Mouse (Mus musculus): Measurements from ENCODE around the gene Ugt1a10. TPM values are rescaled to one million over a fixed set of nuclear protein-coding genes. Genes with fewer than 3 reads are reported as not detected.
A peak's percentile ranks its signal among the peaks of the same experiment; 100 is the strongest.

Gene Ugt1a10
- polyA plus RNA-seq, 1 experiment from 2014 or later, result not detected

- ATAC-seq (ENCODE audit: low FRiP score, low read depth), result no peak
- Histone ChIP-seq H3K4me2 (replicated peaks) (no peak overlapping the region), H3K27ac (replicated peaks) (no peak overlapping the region), H3K9ac (replicated peaks) (no peak overlapping the region), H3K36me3 (no peaks in the 10 kb centered on the region), H3K9me3 (peaks cover 100% of the 10 kb centered on the region), H3K4me3 (no peak overlapping the region), H3K4me1 (no peaks in the 10 kb centered on the region), H3K27me3 (no peaks in the 10 kb centered on the region)
- WGBS, result 77% methylated on average over 6 of the region's 6 CpGs
Measured at GRCm38 (mm10) chr1:88230981-88231802, 176.0 kb downstream of the Ugt1a10 start.

- H3K9ac ChIP-seq (replicated peaks), result no peak overlapping the region
- H3K27me3 ChIP-seq, result no peaks in the 10 kb centered on the region
- ATAC-seq (ENCODE audit: low FRiP score, low read depth), result no peak
- H3K27ac ChIP-seq (replicated peaks), result no peak overlapping the region
- no peak overlapping the region for H3K4me2 ChIP-seq (replicated peaks)
- no peaks in the 10 kb centered on the region for H3K36me3 ChIP-seq
- no peak overlapping the region for H3K4me3 ChIP-seq
- no peaks in the 10 kb centered on the region for H3K4me1 ChIP-seq
- peaks cover 97% of the 10 kb centered on the region for H3K9me3 ChIP-seq
- 66% methylated on average over 7 of the region's 7 CpGs for WGBS
Measured at GRCm38 (mm10) chr1:88231803-88232499, 176.8 kb downstream of the Ugt1a10 start.

- Histone ChIP-seq H3K36me3 (no peaks in the 10 kb centered on the region), H3K4me3 (no peak overlapping the region), H3K9me3 (peaks cover 97% of the 10 kb centered on the region), H3K9ac (replicated peaks) (no peak overlapping the region), H3K27ac (replicated peaks) (no peak overlapping the region), H3K27me3 (no peaks in the 10 kb centered on the region), H3K4me1 (no peaks in the 10 kb centered on the region), H3K4me2 (replicated peaks) (no peak overlapping the region)
- no peak for ATAC-seq (ENCODE audit: low FRiP score, low read depth)
- 57% methylated on average over 3 of the region's 3 CpGs for WGBS
Measured at GRCm38 (mm10) chr1:88232664-88233380, 177.6 kb downstream of the Ugt1a10 start.

- H3K9me3 ChIP-seq, result peaks cover 97% of the 10 kb centered on the region
- H3K9ac ChIP-seq (replicated peaks), result no peak overlapping the region
- no peaks in the 10 kb centered on the region for H3K36me3 ChIP-seq
- H3K4me3 ChIP-seq, result no peak overlapping the region
- H3K4me1 ChIP-seq, result no peaks in the 10 kb centered on the region
- H3K27ac ChIP-seq (replicated peaks), result no peak overlapping the region
- no peak for ATAC-seq (ENCODE audit: low FRiP score, low read depth)
- WGBS, result 69% methylated on average over 14 of the region's 14 CpGs
- no peaks in the 10 kb centered on the region for H3K27me3 ChIP-seq
- H3K4me2 ChIP-seq (replicated peaks), result no peak overlapping the region
Measured at GRCm38 (mm10) chr1:88233421-88234247, 178.4 kb downstream of the Ugt1a10 start.

- no peaks in the 10 kb centered on the region for H3K4me1 ChIP-seq
- no peak overlapping the region for H3K9ac ChIP-seq (replicated peaks)
- no peak overlapping the region for H3K4me3 ChIP-seq
- no peak overlapping the region for H3K27ac ChIP-seq (replicated peaks)
- no peaks in the 10 kb centered on the region for H3K36me3 ChIP-seq
- 63% methylated on average over 4 of the region's 4 CpGs for WGBS
- no peaks in the 10 kb centered on the region for H3K27me3 ChIP-seq
- no peak overlapping the region for H3K4me2 ChIP-seq (replicated peaks)
- H3K9me3 ChIP-seq, result peaks cover 97% of the 10 kb centered on the region
- ATAC-seq (ENCODE audit: low FRiP score, low read depth), result no peak
Measured at GRCm38 (mm10) chr1:88234248-88234610, 179.0 kb downstream of the Ugt1a10 start.

GRCm38 (mm10) chr1:88234646-88235045 is 179.5 kb downstream of the Ugt1a10 start:
- H3K36me3 ChIP-seq, result no peaks in the 10 kb centered on the region
- no peaks in the 10 kb centered on the region for H3K27me3 ChIP-seq
- no peaks in the 10 kb centered on the region for H3K4me1 ChIP-seq
- no peak overlapping the region for H3K4me2 ChIP-seq (replicated peaks)
- 43% methylated on average over 5 of the region's 5 CpGs for WGBS
- H3K9ac ChIP-seq (replicated peaks), result no peak overlapping the region
- no peak overlapping the region for H3K4me3 ChIP-seq
- H3K9me3 ChIP-seq, result peaks cover 97% of the 10 kb centered on the region
- no peak for ATAC-seq (ENCODE audit: low FRiP score, low read depth)
- H3K27ac ChIP-seq (replicated peaks), result no peak overlapping the region

- WGBS, result 63% methylated on average over 11 of the region's 11 CpGs
- no peak overlapping the region for H3K9ac ChIP-seq (replicated peaks)
- no peaks in the 10 kb centered on the region for H3K27me3 ChIP-seq
- H3K4me2 ChIP-seq (replicated peaks), result no peak overlapping the region
- ATAC-seq (ENCODE audit: low FRiP score, low read depth), result peak; percentile 6
- H3K4me1 ChIP-seq, result no peaks in the 10 kb centered on the region
- no peak overlapping the region for H3K27ac ChIP-seq (replicated peaks)
- peaks cover 97% of the 10 kb centered on the region for H3K9me3 ChIP-seq
- H3K36me3 ChIP-seq, result no peaks in the 10 kb centered on the region
- no peak overlapping the region for H3K4me3 ChIP-seq
Measured at GRCm38 (mm10) chr1:88235046-88235893, 180.1 kb downstream of the Ugt1a10 start.

GRCm38 (mm10) chr1:88235894-88236415 is 180.8 kb downstream of the Ugt1a10 start:
- Histone ChIP-seq H3K4me2 (replicated peaks) (no peak overlapping the region), H3K9ac (replicated peaks) (no peak overlapping the region), H3K4me1 (no peaks in the 10 kb centered on the region), H3K27me3 (no peaks in the 10 kb centered on the region), H3K4me3 (no peak overlapping the region), H3K27ac (replicated peaks) (no peak overlapping the region), H3K36me3 (no peaks in the 10 kb centered on the region), H3K9me3 (peaks cover 97% of the 10 kb centered on the region)
- no peak for ATAC-seq (ENCODE audit: low FRiP score, low read depth)
- 62% methylated on average over 4 of the region's 4 CpGs for WGBS

- Histone ChIP-seq H3K27me3 (no peaks in the 10 kb centered on the region), H3K27ac (replicated peaks) (no peak overlapping the region), H3K4me1 (no peaks in the 10 kb centered on the region), H3K9ac (replicated peaks) (no peak overlapping the region), H3K4me2 (replicated peaks) (no peak overlapping the region), H3K4me3 (no peak overlapping the region), H3K36me3 (no peaks in the 10 kb centered on the region), H3K9me3 (peaks cover 95% of the 10 kb centered on the region)
- 77% methylated on average over 5 of the region's 5 CpGs for WGBS
- no peak for ATAC-seq (ENCODE audit: low FRiP score, low read depth)
Measured at GRCm38 (mm10) chr1:88237311-88237710, 182.1 kb downstream of the Ugt1a10 start.

- Histone ChIP-seq H3K27me3 (no peaks in the 10 kb centered on the region), H3K4me3 (no peak overlapping the region), H3K27ac (replicated peaks) (no peak overlapping the region), H3K9me3 (peaks cover 95% of the 10 kb centered on the region), H3K9ac (replicated peaks) (no peak overlapping the region), H3K4me1 (no peaks in the 10 kb centered on the region), H3K36me3 (no peaks in the 10 kb centered on the region), H3K4me2 (replicated peaks) (no peak overlapping the region)
- 75% methylated on average over 6 of the region's 6 CpGs for WGBS
- ATAC-seq (ENCODE audit: low FRiP score, low read depth), result no peak; the same call in 1 of the 2 replicates
Measured at GRCm38 (mm10) chr1:88238771-88239170, 183.6 kb downstream of the Ugt1a10 start.

GRCm38 (mm10) chr1:88240072-88240471 is 184.9 kb downstream of the Ugt1a10 start:
- Histone ChIP-seq H3K9ac (replicated peaks) (no peak overlapping the region), H3K9me3 (peaks cover 95% of the 10 kb centered on the region), H3K4me1 (no peaks in the 10 kb centered on the region), H3K4me2 (replicated peaks) (no peak overlapping the region), H3K27ac (replicated peaks) (no peak overlapping the region), H3K4me3 (no peak overlapping the region), H3K36me3 (no peaks in the 10 kb centered on the region), H3K27me3 (no peaks in the 10 kb centered on the region)
- no peak for ATAC-seq (ENCODE audit: low FRiP score, low read depth)
- WGBS, result 74% methylated on average over 5 of the region's 5 CpGs
